Mouse (Mus musculus): ENCODE measurements at regions not wholly inside any gene's neighbourhood (a gene's known extent, or its start where the extent isn't known, plus 50 kb on each side); places are given as distances from the start of the nearest gene placed in this dataset.

DNA sequence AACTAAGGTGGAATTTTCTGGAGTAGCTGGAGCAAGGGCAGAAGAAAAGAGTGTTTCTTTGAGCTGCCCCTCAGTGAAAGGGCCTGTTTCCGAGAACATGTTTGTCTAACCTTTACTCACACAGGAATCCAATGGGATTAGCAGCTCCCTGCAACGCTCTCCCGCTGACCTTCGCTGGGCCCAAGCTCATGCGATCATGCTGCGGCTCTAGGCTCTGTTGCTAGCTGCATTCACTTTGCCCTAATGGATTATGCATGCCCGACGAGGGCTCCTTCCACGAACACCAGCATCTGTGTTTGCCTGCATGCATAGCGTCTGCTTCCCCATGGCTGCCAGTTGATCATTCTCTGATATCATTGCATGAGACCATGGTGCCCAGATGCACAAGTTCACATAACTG is 140.2 kb downstream of the Bmp7 start:
- no peak for TF ChIP-seq CTCF (IDR thresholded peaks at IDR 0.05; ENCODE audit: low read depth)
- TF ChIP-seq EP300 (IDR thresholded peaks at IDR 0.05; ENCODE audit: low read depth): no peak

Data from liver, postnatal 0 days (tissue).